Mouse (Mus musculus) olfactory bulb, adult 2 months (tissue): ENCODE data around the gene Pacrg. TPM values are rescaled to one million over a fixed set of nuclear protein-coding genes. Genes with fewer than 3 reads are reported as not detected.

Experiments used
- H3K27ac ChIP-seq: fragments of 200-500 bp; 2 replicates; pipeline ENCODE4 v1.5.1; 2012; ENCODE audit warnings: low read depth, low read length; ENCODE audit not compliant: insufficient read depth
- H3K4me1 ChIP-seq: fragments of 200-500 bp; 2 replicates; pipeline ENCODE4 v1.6.1; 2012; ENCODE audit warnings: low read length; ENCODE audit not compliant: control insufficient read depth, insufficient read depth
- H3K4me3 ChIP-seq: fragments of 200-500 bp; 2 replicates; pipeline ENCODE4 v1.5.1; 2012; ENCODE audit warnings: mild to moderate bottlenecking, low read depth, low read length, moderate library complexity; ENCODE audit not compliant: insufficient read depth
- CTCF ChIP-seq: fragments of 200-500 bp; IDR thresholded peaks from 2 replicates; pipeline ENCODE4 v1.5.1; 2012; ENCODE audit warnings: low read depth, mild to moderate bottlenecking, low read length, moderate library complexity; ENCODE audit not compliant: insufficient read depth
- POLR2A ChIP-seq: fragments of 200-500 bp; IDR thresholded peaks from 2 replicates; pipeline ENCODE4 v1.6.1; 2012; ENCODE audit warnings: mild to moderate bottlenecking, low read depth, low read length, moderate library complexity; ENCODE audit not compliant: insufficient read depth
- WGBS: fragments of 180-500 bp; shearing (Covaris S2); methylation state at CpG from one replicate; pipeline ENCODE4 v1.1.7; 2018; 5-methylcytosine and 5-hydroxymethylcytosine counted together
- polyA plus RNA-seq: library from polyadenylated mRNA; stranded (reverse); fragments of >200 nt; gene quantifications from 2 replicates; pipeline ENCODE4 v1.2.4, GENCODE M21; 2012; ENCODE audit warnings: low replicate concordance; ENCODE audit not compliant: missing spikeins, insufficient read depth, insufficient read length

The Pacrg gene
- not detected in 2 replicates for polyA plus RNA-seq

DNA sequence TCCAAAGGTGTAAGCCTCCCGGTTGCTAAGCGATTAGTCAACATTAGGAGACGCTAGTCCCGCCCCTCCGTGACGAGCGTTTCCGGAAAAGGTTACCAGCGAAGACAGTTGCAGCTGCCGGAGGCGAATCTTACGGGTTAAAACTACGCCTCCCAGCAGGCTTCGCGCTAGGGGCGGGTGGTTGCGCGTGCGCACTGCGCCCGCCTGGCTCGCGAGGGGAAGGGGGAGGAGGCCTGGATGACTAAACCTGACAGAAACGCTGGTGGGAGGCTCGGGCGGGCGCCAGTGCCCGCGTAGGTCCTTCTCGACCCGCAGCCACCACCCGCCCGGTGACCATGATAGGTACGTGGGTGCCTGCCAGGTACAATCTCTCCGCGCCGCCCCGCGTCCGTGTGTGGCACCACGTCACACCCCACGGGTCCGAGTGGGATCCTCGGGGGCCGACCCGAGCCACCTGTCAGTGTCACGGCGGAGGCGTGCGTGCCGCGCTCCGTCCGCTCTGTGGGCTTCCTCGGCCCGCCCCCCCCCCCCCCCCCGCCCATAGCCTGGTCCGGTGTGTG lies at the start of gene Pacrg, which contains the start of gene Prkn:
Gene Pacrg, minus strand, starts transcription at position 164 of the 560 bp plus-strand sequence.
Gene Prkn, plus strand, starts transcription at position 237 of the 560 bp plus-strand sequence.
- Histone ChIP-seq H3K27ac (peak within 1 kb of the TSS; percentile 92), H3K4me1 (peaks cover 2% of the 10 kb centered on the region), H3K4me3 (peak within 1 kb of the TSS; percentile 83)
- 0% methylated on average over 51 of the region's 58 CpGs for WGBS
- TF ChIP-seq POLR2A: peak; percentile 70; the same call in 1 of the 2 replicates
- no peak for TF ChIP-seq CTCF

DNA sequence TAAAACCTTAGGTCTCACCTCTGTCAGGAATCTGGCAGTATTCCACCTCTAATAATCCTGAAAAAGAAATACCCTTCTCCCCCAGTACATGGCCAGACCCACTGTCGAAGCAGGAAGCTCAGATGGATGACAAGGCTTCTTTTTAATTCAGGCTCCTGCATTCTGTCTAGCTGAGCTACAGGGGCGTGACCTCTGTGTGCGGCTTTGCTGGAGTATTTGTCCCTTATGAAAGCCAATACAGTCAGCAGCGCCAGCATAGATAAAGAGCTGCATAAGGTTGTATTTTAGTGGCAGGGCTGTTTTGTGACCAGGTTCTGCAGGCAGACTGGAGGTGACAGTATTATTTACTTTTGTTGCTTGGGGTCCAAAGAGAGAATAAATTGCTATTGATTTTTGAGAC lies 47.8 kb upstream of the Pacrg start:
- TF ChIP-seq POLR2A (no peak), CTCF (no peak)
- no peak overlapping the region for H3K27ac ChIP-seq
- H3K4me1 ChIP-seq: no peaks in the 10 kb centered on the region
- H3K4me3 ChIP-seq: no peak overlapping the region
- WGBS: 70% methylated on average over 4 of the region's 4 CpGs

DNA sequence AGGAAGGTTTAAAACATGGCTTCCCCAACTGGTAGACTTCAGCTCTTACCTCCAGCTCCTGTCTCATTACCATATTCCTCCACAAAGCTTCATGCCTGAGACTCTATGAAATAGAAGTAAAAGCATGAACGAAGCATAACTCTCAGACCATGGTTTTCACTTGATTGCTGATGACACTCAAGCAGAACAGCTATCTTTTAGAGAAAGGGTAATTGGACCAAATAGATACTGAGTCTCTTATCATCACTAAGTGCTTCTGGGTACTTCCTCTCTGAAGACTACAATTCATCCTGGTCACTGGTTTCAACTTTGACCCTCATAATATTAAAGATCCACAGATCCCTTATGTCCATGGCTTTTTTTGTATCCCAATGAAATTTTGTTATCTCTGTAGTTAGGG lies 42.1 kb upstream of the Pacrg start:
- TF ChIP-seq CTCF: no peak
- TF ChIP-seq POLR2A: no peak
- no peaks in the 10 kb centered on the region for H3K4me1 ChIP-seq
- WGBS: 97% methylated on average over 1 of the region's 1 CpGs
- H3K4me3 ChIP-seq: no peak overlapping the region
- H3K27ac ChIP-seq: no peak overlapping the region

DNA sequence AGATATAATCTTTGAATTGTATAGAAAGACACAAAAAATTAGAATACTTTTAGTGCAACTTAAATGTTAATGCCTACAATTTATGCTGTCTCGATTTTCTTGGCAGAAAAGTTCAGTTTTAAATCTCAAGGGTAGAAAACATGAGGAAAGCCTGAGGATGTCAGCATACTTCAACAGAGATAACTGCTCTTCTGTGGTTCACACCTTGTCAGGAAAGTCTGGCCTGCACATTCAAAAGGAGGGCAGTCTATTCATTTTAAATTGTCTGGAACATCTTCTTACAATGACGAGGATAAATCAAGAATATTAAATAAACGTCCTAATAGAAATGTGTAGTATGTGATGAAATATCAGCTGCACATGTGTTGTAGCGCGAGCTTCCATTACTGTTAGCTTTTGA lies 38.9 kb upstream of the Pacrg start:
- TF ChIP-seq CTCF (no peak), POLR2A (no peak)
- Histone ChIP-seq H3K4me1 (no peaks in the 10 kb centered on the region), H3K27ac (no peak overlapping the region), H3K4me3 (no peak overlapping the region)
- WGBS: 91% methylated on average over 5 of the region's 5 CpGs

DNA sequence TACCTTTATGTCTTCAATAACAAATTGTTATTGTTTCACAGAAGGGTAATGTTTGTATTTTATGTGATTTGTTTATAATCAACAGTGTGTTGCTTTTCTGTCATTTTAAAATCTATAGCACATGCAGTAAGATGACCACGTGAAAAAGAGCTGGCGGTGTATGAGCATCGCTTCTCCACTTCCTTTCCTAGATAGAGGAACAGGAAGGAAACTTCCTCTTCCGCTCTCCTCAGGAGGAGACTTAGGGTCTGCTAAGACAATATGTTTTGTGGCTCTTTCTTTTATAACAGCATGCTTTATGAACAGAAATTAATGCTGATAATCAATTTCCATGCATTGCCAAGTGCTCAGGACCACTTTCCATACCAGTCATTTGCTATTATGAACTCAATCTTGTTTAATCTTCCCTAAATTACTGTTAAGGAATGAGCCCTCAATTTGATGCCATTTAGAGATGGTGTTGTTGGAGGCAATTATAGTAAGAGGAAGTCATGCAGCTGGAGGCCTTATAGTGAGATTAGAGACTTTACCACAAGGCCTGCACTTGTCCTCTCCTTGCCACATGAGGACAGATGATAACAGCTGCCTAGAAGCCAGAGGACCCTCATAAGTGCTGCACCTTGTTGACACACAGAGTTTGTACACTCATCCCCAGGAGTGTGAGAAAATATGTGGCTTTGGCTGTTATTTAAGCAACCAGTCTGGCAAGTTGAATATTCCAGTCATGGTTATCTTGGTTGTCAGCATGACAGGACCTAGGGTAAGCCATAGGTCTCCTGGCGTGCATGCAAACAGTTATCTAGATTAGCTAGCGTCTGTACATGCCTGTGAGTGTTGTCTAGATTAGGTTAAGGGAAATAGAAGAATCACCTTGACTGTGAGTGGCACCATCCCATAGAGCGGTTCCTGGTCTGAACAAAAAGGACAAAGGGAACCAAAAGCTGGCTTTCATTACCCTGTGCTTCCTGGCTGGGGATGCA lies 34.4 kb upstream of the Pacrg start:
- Histone ChIP-seq H3K4me3 (no peak overlapping the region), H3K27ac (no peak overlapping the region), H3K4me1 (no peaks in the 10 kb centered on the region)
- 92% methylated on average over 7 of the region's 7 CpGs for WGBS
- TF ChIP-seq CTCF (no peak), POLR2A (no peak)

DNA sequence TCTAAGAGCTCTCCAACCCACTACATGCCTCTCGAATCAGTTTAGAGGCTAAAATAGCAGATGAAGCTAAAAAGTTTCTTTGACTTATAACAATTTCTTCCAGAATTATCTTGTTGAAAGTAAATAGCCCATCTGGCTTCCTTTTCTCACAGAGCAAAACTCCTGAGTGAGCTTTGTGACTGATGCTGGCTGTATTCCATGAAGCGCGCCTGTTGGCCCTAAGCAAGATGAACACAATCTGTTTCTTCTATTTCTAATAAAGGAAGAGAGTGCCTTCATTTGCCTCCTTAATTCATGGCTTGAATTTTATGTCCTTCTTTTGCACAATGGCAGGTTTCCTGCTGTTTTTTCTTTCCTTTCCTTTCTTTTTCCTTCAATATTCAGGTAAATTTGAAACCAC lies 14.1 kb upstream of the Pacrg start:
- Histone ChIP-seq H3K4me1 (no peaks in the 10 kb centered on the region), H3K27ac (no peak overlapping the region), H3K4me3 (no peak overlapping the region)
- no peak for TF ChIP-seq POLR2A
- no peak for TF ChIP-seq CTCF
- 83% methylated on average over 3 of the region's 3 CpGs for WGBS

DNA sequence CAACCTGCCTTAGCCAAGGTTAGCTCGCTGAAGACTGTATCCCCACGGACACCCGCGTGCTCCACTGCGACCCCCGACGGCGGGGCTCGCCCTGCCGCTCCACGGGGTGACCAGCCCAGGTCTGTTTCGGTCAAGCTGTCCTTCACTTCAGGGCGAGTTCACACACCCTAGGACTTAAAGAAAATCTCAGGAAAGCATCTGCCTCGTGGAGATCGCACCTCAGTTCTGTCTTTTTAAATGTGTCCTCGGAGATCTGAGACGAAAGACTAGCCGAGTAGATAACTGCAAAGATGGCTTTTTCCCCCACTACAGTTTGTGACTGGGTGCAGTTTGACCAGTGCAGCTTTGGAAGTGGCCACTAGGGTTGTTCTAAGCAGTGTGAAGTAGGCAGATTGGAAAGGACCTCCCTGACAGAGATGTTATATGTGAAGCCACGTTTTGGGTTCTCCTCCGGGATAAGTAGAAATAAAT lies 655 bp upstream of the Pacrg start:
- TF ChIP-seq POLR2A: no peak
- no peak for TF ChIP-seq CTCF
- WGBS: 2% methylated on average over 20 of the region's 20 CpGs
- no peak overlapping the region for H3K27ac ChIP-seq

DNA sequence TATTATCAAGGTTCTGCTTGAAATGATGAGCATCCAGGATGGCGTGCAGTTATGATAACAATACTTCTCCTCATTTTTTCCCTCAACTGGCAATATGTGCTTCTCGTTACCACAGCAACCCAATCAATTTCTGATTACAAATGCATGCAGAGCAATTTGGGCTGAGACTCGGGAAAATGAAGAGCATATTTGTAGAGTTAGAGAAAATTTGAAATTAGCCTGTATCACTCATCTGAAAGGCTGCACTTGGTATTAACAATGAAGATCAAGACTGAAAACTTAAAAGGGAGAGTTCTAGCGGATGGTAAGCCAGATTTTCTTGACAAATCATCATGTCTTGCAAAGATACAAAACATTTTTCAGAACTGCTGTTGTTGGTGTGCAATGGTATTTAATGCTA lies 21.1 kb downstream of the Pacrg start:
- no peak overlapping the region for H3K4me3 ChIP-seq
- TF ChIP-seq POLR2A (no peak), CTCF (no peak)
- H3K27ac ChIP-seq: no peak overlapping the region
- 83% methylated on average over 4 of the region's 4 CpGs for WGBS
- no peaks in the 10 kb centered on the region for H3K4me1 ChIP-seq

More for the DNA sequence above, 655 bp upstream of the Pacrg start:
- H3K4me1 ChIP-seq: peaks cover 2% of the 10 kb centered on the region
- H3K4me3 ChIP-seq: peak overlapping the region; percentile 83

DNA sequence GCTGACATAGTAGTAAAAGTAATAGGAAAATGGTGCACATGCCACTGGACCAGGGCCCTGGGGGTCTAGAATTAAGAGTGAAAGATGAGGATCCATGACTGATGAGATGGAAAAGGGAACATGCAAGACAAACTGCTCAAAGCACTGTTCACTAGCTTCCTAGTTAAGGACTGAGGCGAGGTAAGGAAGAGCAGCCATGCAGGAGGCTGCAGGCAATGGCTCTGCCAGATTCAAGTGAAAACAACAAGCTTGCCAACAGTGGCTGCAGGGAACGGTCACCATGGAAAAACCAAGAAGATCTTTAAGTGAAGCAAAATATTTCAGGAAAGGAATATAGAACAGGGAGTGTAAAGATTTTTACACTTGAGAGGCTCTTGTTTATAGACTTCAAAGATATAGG lies 31.5 kb downstream of the Pacrg start:
- Histone ChIP-seq H3K4me1 (no peaks in the 10 kb centered on the region), H3K27ac (no peak overlapping the region), H3K4me3 (no peak overlapping the region)
- 64% methylated on average over 2 of the region's 2 CpGs for WGBS
- TF ChIP-seq POLR2A: no peak
- TF ChIP-seq CTCF: no peak
